Mouse (Mus musculus) liver, embryonic 14.5 days (tissue): Measurements from ENCODE around the gene Icam1.

Source experiments
- CTCF ChIP-seq: IDR thresholded peaks from 2 replicates; pipeline ENCODE4 v1.5.1; 2016; ENCODE audit warnings: antibody characterized with exemption, low read depth, control low read depth
- EP300 ChIP-seq: IDR thresholded peaks from 2 replicates; pipeline ENCODE4 v1.6.1; 2016; ENCODE audit warnings: antibody characterized with exemption, low read depth

DNA sequence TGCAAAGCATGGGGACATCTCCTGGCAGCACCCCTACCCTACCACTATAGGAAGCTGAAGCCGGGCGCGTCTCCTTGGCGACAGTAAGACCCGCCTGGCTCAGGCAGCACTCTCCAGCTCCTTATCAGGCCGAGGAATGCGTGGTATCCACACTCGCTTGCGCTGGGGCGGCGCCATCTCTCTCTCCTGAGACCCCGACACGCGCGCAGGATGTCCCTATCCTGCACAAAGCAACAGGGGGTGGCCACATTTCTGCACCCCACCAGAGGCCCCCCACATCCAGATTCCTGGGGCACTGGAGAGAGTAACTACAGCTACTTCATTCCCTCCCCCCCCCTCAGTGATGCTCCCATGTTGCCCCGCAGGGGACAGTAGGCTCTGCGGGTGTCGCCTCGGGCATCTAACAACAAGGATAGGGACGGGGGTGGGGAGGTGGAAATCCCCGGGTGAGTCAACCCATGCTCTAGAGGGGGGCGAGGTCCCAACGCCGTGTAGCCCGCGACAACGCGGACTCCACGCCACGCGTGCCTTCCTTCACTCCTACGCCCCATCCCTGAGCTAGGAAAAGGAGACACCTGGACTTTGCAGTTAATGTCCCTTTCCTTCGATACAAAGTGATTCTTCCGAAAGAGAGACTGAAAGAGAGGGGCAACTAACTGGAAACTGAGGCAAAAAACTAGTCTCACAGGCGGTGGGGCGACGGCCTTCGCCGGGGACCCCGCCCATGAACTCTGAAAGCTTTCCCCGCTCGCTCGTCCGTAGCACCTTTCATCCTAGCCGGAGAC, 40.2 kb upstream of the Icam1 start:
- TF ChIP-seq CTCF: no peak
- TF ChIP-seq EP300: no peak
